Mouse (Mus musculus) lung, postnatal 0 days (tissue): Measurements from ENCODE around the gene Dgcr2. TPM values are rescaled to one million over a fixed set of nuclear protein-coding genes. Genes with fewer than 3 reads are reported as not detected.

Experiments used
- ATAC-seq: fragments of 200-750 bp; cut with Nextera tagmentation; 2 replicates; pipeline ENCODE4 v1.8.0; 2017; ENCODE audit warnings: moderate library complexity
- DNase-seq: peaks from one replicate; pipeline ENCODE4 v3.0.0-alpha.2; 2016; ENCODE audit warnings: low spot score
- H3K27ac ChIP-seq: fragments of 300-500 bp; sonication (generic); 2 replicates; pipeline ENCODE4 v1.5.1; 2014; ENCODE audit warnings: antibody characterized with exemption, mild to moderate bottlenecking, low read length, mixed read lengths
- H3K27me3 ChIP-seq: fragments of 300-500 bp; sonication (generic); replicated peaks from 2 replicates; pipeline ENCODE4 v1.6.1; 2014; ENCODE audit warnings: low read length, mixed read lengths; ENCODE audit not compliant: insufficient read depth
- H3K36me3 ChIP-seq: fragments of 300-500 bp; sonication (generic); 2 replicates; pipeline ENCODE4 v1.6.1; 2014; ENCODE audit warnings: low read length, mixed read lengths; ENCODE audit not compliant: insufficient read depth
- H3K4me1 ChIP-seq: fragments of 300-500 bp; sonication (generic); 2 replicates; pipeline ENCODE4 v1.6.1; 2014; ENCODE audit warnings: antibody characterized with exemption, low read depth, low read length, mixed read lengths; ENCODE audit not compliant: insufficient read depth
- H3K4me2 ChIP-seq: fragments of 300-500 bp; sonication (generic); replicated peaks from 2 replicates; pipeline ENCODE4 v1.6.1; 2014; ENCODE audit warnings: low read depth, mild to moderate bottlenecking, low read length, moderate library complexity, mixed read lengths
- H3K4me3 ChIP-seq: fragments of 300-500 bp; sonication (generic); 2 replicates; pipeline ENCODE4 v1.5.1; 2014; ENCODE audit warnings: low read depth, low read length
- H3K9ac ChIP-seq: fragments of 300-500 bp; sonication (generic); replicated peaks from 2 replicates; pipeline ENCODE4 v1.6.1; 2014; ENCODE audit warnings: low read depth, mild to moderate bottlenecking
- H3K9me3 ChIP-seq: fragments of 300-500 bp; sonication (generic); 2 replicates; pipeline ENCODE4 v1.6.1; 2016; ENCODE audit warnings: low read length, mixed read lengths
- CTCF ChIP-seq: IDR thresholded peaks from 2 replicates; pipeline ENCODE4 v1.5.1; 2016; ENCODE audit warnings: antibody characterized with exemption, mild to moderate bottlenecking
- EP300 ChIP-seq: IDR thresholded peaks from 2 replicates; pipeline ENCODE4 v1.6.1; 2016; ENCODE audit warnings: antibody characterized with exemption, mild to moderate bottlenecking, control low read depth
- WGBS: fragments of 180-500 bp; shearing (Covaris S2); extraction: QIAGEN DNeasy Blood & Tissue Kit; methylation state at CpG from one replicate; pipeline ENCODE4 v1.1.7; 2014; 5-methylcytosine and 5-hydroxymethylcytosine counted together
- polyA plus RNA-seq: library from polyadenylated mRNA; unstranded; fragments of >200 nt; fragmentation: Nextera tagmentation; extraction: Ambion mirVana; gene quantifications from 2 replicates; pipeline ENCODE4 v1.2.1, GENCODE M21; 2015

Gene Dgcr2
- polyA plus RNA-seq, 1 experiment from 2014 or later, result 47.3 TPM

GRCm38 (mm10) chr16:17794047-17794446 lies 104.3 kb downstream of the Dgcr2 start:
- no peak overlapping the region for H3K9ac ChIP-seq
- no peak overlapping the region for H3K4me2 ChIP-seq
- WGBS, result 86% methylated on average over 4 of the region's 4 CpGs
- peaks cover 6% of the 10 kb centered on the region; the same call in 1 of the 2 replicates for H3K4me1 ChIP-seq
- peaks cover 5% of the 10 kb centered on the region; the same call in 1 of the 2 replicates for H3K36me3 ChIP-seq
- H3K27ac ChIP-seq, result no peak overlapping the region
- no peak for TF ChIP-seq EP300
- TF ChIP-seq CTCF, result no peak
- 0 out of 2 replicates have a peak, but pooled peaks cover under 1% of the 10 kb centered on the region for H3K27me3 ChIP-seq
- no peak overlapping the region for H3K4me3 ChIP-seq
- ATAC-seq (no peak), DNase-seq (no peak)
- no peaks in the 10 kb centered on the region for H3K9me3 ChIP-seq

- H3K27me3 ChIP-seq, result no peaks in the 10 kb centered on the region
- H3K9ac ChIP-seq, result no peak overlapping the region
- H3K9me3 ChIP-seq, result no peaks in the 10 kb centered on the region
- no peak overlapping the region for H3K4me2 ChIP-seq
- no peak overlapping the region for H3K4me3 ChIP-seq
- WGBS, result 82% methylated on average over 3 of the region's 3 CpGs
- peaks cover 9% of the 10 kb centered on the region; the same call in 1 of the 2 replicates for H3K36me3 ChIP-seq
- no peak for TF ChIP-seq CTCF
- TF ChIP-seq EP300, result no peak
- ATAC-seq, result no peak
- H3K27ac ChIP-seq, result no peak overlapping the region
- DNase-seq, result no peak
- H3K4me1 ChIP-seq, result peaks cover 6% of the 10 kb centered on the region; the same call in 1 of the 2 replicates
Observed at GRCm38 (mm10) chr16:17792728-17793127, 105.6 kb downstream of the Dgcr2 start.

Other genes starting within 250 kb of the Dgcr2 start
- 23.0 and 24.0 TPM in 2 replicates for gene Med15, start 165.7 kb downstream of the Dgcr2 start, polyA plus RNA-seq
- 25.4 and 29.8 TPM in 2 replicates for gene Klhl22, start 138.9 kb downstream of the Dgcr2 start, polyA plus RNA-seq
- gene Scarf2, start 101.3 kb downstream of the Dgcr2 start, polyA plus RNA-seq, result 18.5 and 20.4 TPM in 2 replicates
- not detected in 2 replicates for gene B830017H08Rik, start 65.4 kb downstream of the Dgcr2 start, polyA plus RNA-seq
- gene Car15, start 60.2 kb downstream of the Dgcr2 start, polyA plus RNA-seq, result 1.8 TPM in 2 replicates
- 0.11 and 0.18 TPM in 2 replicates for gene Gm20518, start 6.9 kb downstream of the Dgcr2 start, polyA plus RNA-seq
- gene Tssk1, start 4.3 kb downstream of the Dgcr2 start, polyA plus RNA-seq, result not detected in 2 replicates
- not detected in 2 replicates for gene Tssk2, start 75 bp upstream of the Dgcr2 start, polyA plus RNA-seq
- 21.8 and 22.6 TPM in 2 replicates for gene Ess2, start 12.8 kb upstream of the Dgcr2 start, polyA plus RNA-seq
- gene Gsc2, start 16.5 kb upstream of the Dgcr2 start, polyA plus RNA-seq, result not detected in 2 replicates
- gene Slc25a1, start 29.7 kb upstream of the Dgcr2 start, polyA plus RNA-seq, result 87.3 and 94.0 TPM in 2 replicates
- gene Vpreb2, start 81.9 kb upstream of the Dgcr2 start, polyA plus RNA-seq, result 0.21 and 0.30 TPM in 2 replicates
- gene Dgcr6, start 154.3 kb upstream of the Dgcr2 start, polyA plus RNA-seq, result 78.6 and 87.2 TPM in 2 replicates
- gene Prodh, start 191.6 kb upstream of the Dgcr2 start, polyA plus RNA-seq, result 10.6 and 11.0 TPM in 2 replicates
- gene Rtn4r, start 229.1 kb upstream of the Dgcr2 start, polyA plus RNA-seq, result 0.17 and 0.23 TPM in 2 replicates